Mouse (Mus musculus): Measurements from ENCODE around the gene Zmiz2. TPM values are rescaled to one million over a fixed set of nuclear protein-coding genes. Genes with fewer than 3 reads are reported as not detected.

Zmiz2 gene
- polyA plus RNA-seq, 1 experiment, result 22.0 TPM

- H3K4me1 ChIP-seq (ENCODE audit: control insufficient read depth, insufficient read depth, low read length), result peaks cover 2% of the 10 kb centered on the region; the same call in 1 of the 2 replicates
- TF ChIP-seq CTCF (IDR thresholded peaks at IDR 0.05; ENCODE audit: borderline replicate concordance, insufficient read depth, low read length) (no peak), POLR2A (IDR thresholded peaks at IDR 0.05; ENCODE audit: low read depth, low read length) (no peak)
Measured at GRCm38 (mm10) chr11:6371376-6372155, 17.3 kb upstream of the Zmiz2 start.

GRCm38 (mm10) chr11:6372784-6373183 lies 16.1 kb upstream of the Zmiz2 start:
- TF ChIP-seq CTCF (IDR thresholded peaks at IDR 0.05; ENCODE audit: borderline replicate concordance, insufficient read depth, low read length) (no peak), POLR2A (IDR thresholded peaks at IDR 0.05; ENCODE audit: low read depth, low read length) (no peak)
- H3K4me3 ChIP-seq (ENCODE audit: insufficient read depth, low read length), result no peak overlapping the region
- H3K4me1 ChIP-seq (ENCODE audit: control insufficient read depth, insufficient read depth, low read length), result peaks cover 2% of the 10 kb centered on the region; the same call in 1 of the 2 replicates
- no peak overlapping the region for H3K27ac ChIP-seq (ENCODE audit: insufficient read depth, low read length)

More at GRCm38 (mm10) chr11:6371376-6372155, 17.3 kb upstream of the Zmiz2 start:
- no peak overlapping the region for H3K4me3 ChIP-seq (ENCODE audit: insufficient read depth, low read length)
- H3K27ac ChIP-seq (ENCODE audit: insufficient read depth, low read length), result no peak overlapping the region

- no peaks in the 10 kb centered on the region for H3K4me1 ChIP-seq (ENCODE audit: control insufficient read depth, insufficient read depth, low read length)
- no peak overlapping the region for H3K4me3 ChIP-seq (ENCODE audit: insufficient read depth, low read length)
- no peak overlapping the region for H3K27ac ChIP-seq (ENCODE audit: insufficient read depth, low read length)
- TF ChIP-seq CTCF (IDR thresholded peaks at IDR 0.05; ENCODE audit: borderline replicate concordance, insufficient read depth, low read length) (no peak), POLR2A (IDR thresholded peaks at IDR 0.05; ENCODE audit: low read depth, low read length) (no peak)
Measured at GRCm38 (mm10) chr11:6380916-6381315, 8.0 kb upstream of the Zmiz2 start.

GRCm38 (mm10) chr11:6388126-6388725 lies 648 bp upstream of the Zmiz2 start:
- Histone ChIP-seq H3K27ac (ENCODE audit: insufficient read depth, low read length) (no peak overlapping the region), H3K4me3 (ENCODE audit: insufficient read depth, low read length) (no peak overlapping the region), H3K4me1 (ENCODE audit: control insufficient read depth, insufficient read depth, low read length) (no peaks in the 10 kb centered on the region)
- no peak for TF ChIP-seq POLR2A (IDR thresholded peaks at IDR 0.05; ENCODE audit: low read depth, low read length)
- TF ChIP-seq CTCF (IDR thresholded peaks at IDR 0.05; ENCODE audit: borderline replicate concordance, insufficient read depth, low read length), result no peak

GRCm38 (mm10) chr11:6389483-6389921 lies 628 bp downstream of the Zmiz2 start:
- Histone ChIP-seq H3K4me1 (ENCODE audit: control insufficient read depth, insufficient read depth, low read length) (no peaks in the 10 kb centered on the region), H3K27ac (ENCODE audit: insufficient read depth, low read length) (no peak overlapping the region), H3K4me3 (ENCODE audit: insufficient read depth, low read length) (peak overlapping the region; percentile 81)
- TF ChIP-seq CTCF (IDR thresholded peaks at IDR 0.05; ENCODE audit: borderline replicate concordance, insufficient read depth, low read length) (no peak), POLR2A (IDR thresholded peaks at IDR 0.05; ENCODE audit: low read depth, low read length) (no peak)

GRCm38 (mm10) chr11:6390376-6391053 lies 1.6 kb downstream of the Zmiz2 start:
- TF ChIP-seq CTCF (IDR thresholded peaks at IDR 0.05; ENCODE audit: borderline replicate concordance, insufficient read depth, low read length) (no peak), POLR2A (IDR thresholded peaks at IDR 0.05; ENCODE audit: low read depth, low read length) (no peak)
- H3K4me3 ChIP-seq (ENCODE audit: insufficient read depth, low read length), result no peak overlapping the region

GRCm38 (mm10) chr11:6391516-6392276 lies 2.8 kb downstream of the Zmiz2 start:
- Histone ChIP-seq H3K4me3 (ENCODE audit: insufficient read depth, low read length) (no peak overlapping the region), H3K4me1 (ENCODE audit: control insufficient read depth, insufficient read depth, low read length) (no peaks in the 10 kb centered on the region), H3K27ac (ENCODE audit: insufficient read depth, low read length) (no peak overlapping the region)
- no peak for TF ChIP-seq CTCF (IDR thresholded peaks at IDR 0.05; ENCODE audit: borderline replicate concordance, insufficient read depth, low read length)
- TF ChIP-seq POLR2A (IDR thresholded peaks at IDR 0.05; ENCODE audit: low read depth, low read length), result no peak

More at GRCm38 (mm10) chr11:6390376-6391053, 1.6 kb downstream of the Zmiz2 start:
- Histone ChIP-seq H3K27ac (ENCODE audit: insufficient read depth, low read length) (no peak overlapping the region), H3K4me1 (ENCODE audit: control insufficient read depth, insufficient read depth, low read length) (no peaks in the 10 kb centered on the region)

- Histone ChIP-seq H3K4me3 (ENCODE audit: insufficient read depth, low read length) (no peak overlapping the region), H3K4me1 (ENCODE audit: control insufficient read depth, insufficient read depth, low read length) (no peaks in the 10 kb centered on the region), H3K27ac (ENCODE audit: insufficient read depth, low read length) (no peak overlapping the region)
- TF ChIP-seq CTCF (IDR thresholded peaks at IDR 0.05; ENCODE audit: borderline replicate concordance, insufficient read depth, low read length) (no peak), POLR2A (IDR thresholded peaks at IDR 0.05; ENCODE audit: low read depth, low read length) (no peak)
Measured at GRCm38 (mm10) chr11:6392857-6393256, 4.0 kb downstream of the Zmiz2 start.

- Histone ChIP-seq H3K4me1 (ENCODE audit: control insufficient read depth, insufficient read depth, low read length) (no peaks in the 10 kb centered on the region), H3K4me3 (ENCODE audit: insufficient read depth, low read length) (no peak overlapping the region), H3K27ac (ENCODE audit: insufficient read depth, low read length) (no peak overlapping the region)
- TF ChIP-seq POLR2A (IDR thresholded peaks at IDR 0.05; ENCODE audit: low read depth, low read length) (no peak), CTCF (IDR thresholded peaks at IDR 0.05; ENCODE audit: borderline replicate concordance, insufficient read depth, low read length) (no peak)
Measured at GRCm38 (mm10) chr11:6393866-6394265, 5.0 kb downstream of the Zmiz2 start.

Measured in embryonic fibroblast, embryonic 13.5 days (primary cell).